Mouse (Mus musculus): ENCODE measurements around the gene Psmb10.

- TF ChIP-seq CTCF (IDR thresholded peaks at IDR 0.05; ENCODE audit: low read depth): no peak
- TF ChIP-seq EP300 (IDR thresholded peaks at IDR 0.05; ENCODE audit: low read depth): no peak
These were observed 22.9 kb upstream of the Psmb10 start for GRCm38 (mm10) chr8:105961101-105961500.
